Mouse (Mus musculus) stomach, postnatal 0 days (tissue): Measurements from ENCODE around the gene Armc9. TPM values are rescaled to one million over a fixed set of nuclear protein-coding genes. Genes with fewer than 3 reads are reported as not detected.

Experiments used
- ATAC-seq: fragments of 200-750 bp; cut with Nextera tagmentation; 2 replicates; pipeline ENCODE4 v1.8.0; 2017; ENCODE audit not compliant: low FRiP score, low TSS enrichment
- DNase-seq: peaks from one replicate; pipeline ENCODE4 v3.0.0-alpha.2; 2016; ENCODE audit warnings: low spot score
- H3K27ac ChIP-seq: fragments of 300-500 bp; sonication (generic); replicated peaks from 2 replicates; pipeline ENCODE4 v1.5.1; 2014; ENCODE audit warnings: mild to moderate bottlenecking, control low read depth
- H3K27me3 ChIP-seq: fragments of 300-500 bp; sonication (generic); 2 replicates; pipeline ENCODE4 v1.6.1; 2014; ENCODE audit warnings: low read length; ENCODE audit not compliant: control insufficient read depth, insufficient read depth
- H3K36me3 ChIP-seq: fragments of 300-500 bp; sonication (generic); 2 replicates; pipeline ENCODE4 v1.6.1; 2014; ENCODE audit warnings: low read length, mixed read lengths; ENCODE audit not compliant: control insufficient read depth, insufficient read depth
- H3K4me1 ChIP-seq: fragments of 300-500 bp; sonication (generic); replicated peaks from 2 replicates; pipeline ENCODE4 v1.6.1; 2014; ENCODE audit warnings: antibody characterized with exemption; ENCODE audit not compliant: control insufficient read depth, insufficient read depth
- H3K4me2 ChIP-seq: fragments of 300-500 bp; sonication (generic); replicated peaks from 2 replicates; pipeline ENCODE4 v1.6.1; 2014; ENCODE audit warnings: low read depth, mild to moderate bottlenecking, control low read depth, moderate library complexity
- H3K4me3 ChIP-seq: fragments of 300-500 bp; sonication (generic); 2 replicates; pipeline ENCODE4 v1.5.1; 2014; ENCODE audit warnings: low read depth, low read length, control low read depth
- H3K9ac ChIP-seq: fragments of 300-500 bp; sonication (generic); 2 replicates; pipeline ENCODE4 v1.6.1; 2014; ENCODE audit warnings: mild to moderate bottlenecking, low read length, control low read depth, mixed read lengths
- H3K9me3 ChIP-seq: fragments of 300-500 bp; sonication (generic); 2 replicates; pipeline ENCODE4 v1.6.1; 2016; ENCODE audit warnings: low read length; ENCODE audit not compliant: control insufficient read depth
- CTCF ChIP-seq: IDR thresholded peaks from 2 replicates; pipeline ENCODE4 v1.5.1; 2016; ENCODE audit warnings: antibody characterized with exemption, low read depth, mild to moderate bottlenecking, moderate library complexity
- EP300 ChIP-seq: optimal IDR thresholded peaks from 2 replicates; pipeline ENCODE3; 2016; ENCODE audit warnings: antibody characterized with exemption
- WGBS: fragments of 180-500 bp; shearing (Covaris S2); extraction: QIAGEN DNeasy Blood & Tissue Kit; methylation state at CpG from one replicate; pipeline ENCODE4 v1.1.7; 2014; 5-methylcytosine and 5-hydroxymethylcytosine counted together
- polyA plus RNA-seq: library from polyadenylated mRNA; unstranded; fragments of >200 nt; fragmentation: Nextera tagmentation; extraction: Ambion mirVana; gene quantifications from 2 replicates; pipeline ENCODE4 v1.2.1, GENCODE M21; 2015

The Armc9 gene
- 7.3 and 7.9 TPM in 2 replicates for polyA plus RNA-seq

- H3K4me2 ChIP-seq = peak within 1 kb of the TSS; percentile 82
- peak within 1 kb of the TSS; percentile 61 for H3K27ac ChIP-seq
- WGBS = 4% methylated on average over 40 of the region's 40 CpGs
- peak; percentile 97 for DNase-seq
- no peaks in the 10 kb centered on the region for H3K4me1 ChIP-seq
- no peak for TF ChIP-seq CTCF
- no peak for TF ChIP-seq EP300
- no peaks in the 10 kb centered on the region for H3K9me3 ChIP-seq
- H3K4me3 ChIP-seq = peak within 1 kb of the TSS; percentile 63
- H3K27me3 ChIP-seq = no peaks in the 10 kb centered on the region
- H3K9ac ChIP-seq = peak within 1 kb of the TSS; percentile 66
- peak; percentile 99 for ATAC-seq
- H3K36me3 ChIP-seq = 0 out of 2 replicates have a peak, but pooled peaks cover 2% of the 10 kb centered on the region
Observed at GRCm38 (mm10) chr1:86154133-86154823, at the start of gene Armc9. TSS of gene Armc9 (plus strand) at chr1:86154780.

GRCm38 (mm10) chr1:86105054-86105453 is 49.5 kb upstream of the Armc9 start:
- TF ChIP-seq EP300 (no peak), CTCF (no peak)
- no peak for ATAC-seq
- no peaks in the 10 kb centered on the region for H3K4me1 ChIP-seq
- DNase-seq = no peak
- H3K27ac ChIP-seq = no peak overlapping the region
- no peak overlapping the region for H3K9ac ChIP-seq
- H3K9me3 ChIP-seq = no peaks in the 10 kb centered on the region
- no peaks in the 10 kb centered on the region for H3K27me3 ChIP-seq
- no peak overlapping the region for H3K4me3 ChIP-seq
- H3K36me3 ChIP-seq = no peaks in the 10 kb centered on the region
- WGBS = 100% methylated on average over 1 of the region's 1 CpGs
- no peak overlapping the region for H3K4me2 ChIP-seq

GRCm38 (mm10) chr1:86111779-86112178 is 42.8 kb upstream of the Armc9 start, which contains the start of gene Htr2b:
TSS of gene Htr2b (minus strand) at chr1:86111970.
- Histone ChIP-seq H3K4me2 (no peak within 1 kb of the TSS), H3K9me3 (no peaks in the 10 kb centered on the region), H3K27ac (no peak within 1 kb of the TSS), H3K9ac (no peak within 1 kb of the TSS), H3K27me3 (no peaks in the 10 kb centered on the region), H3K36me3 (0 out of 2 replicates have a peak, but pooled peaks cover 3% of the 10 kb centered on the region), H3K4me3 (no peak within 1 kb of the TSS), H3K4me1 (no peaks in the 10 kb centered on the region)
- peak; percentile 38 for TF ChIP-seq CTCF
- TF ChIP-seq EP300 = no peak
- 28% methylated on average over 6 of the region's 6 CpGs for WGBS
- ATAC-seq (no peak; the same call in 1 of the 2 replicates), DNase-seq (peak; percentile 24)

DNA sequence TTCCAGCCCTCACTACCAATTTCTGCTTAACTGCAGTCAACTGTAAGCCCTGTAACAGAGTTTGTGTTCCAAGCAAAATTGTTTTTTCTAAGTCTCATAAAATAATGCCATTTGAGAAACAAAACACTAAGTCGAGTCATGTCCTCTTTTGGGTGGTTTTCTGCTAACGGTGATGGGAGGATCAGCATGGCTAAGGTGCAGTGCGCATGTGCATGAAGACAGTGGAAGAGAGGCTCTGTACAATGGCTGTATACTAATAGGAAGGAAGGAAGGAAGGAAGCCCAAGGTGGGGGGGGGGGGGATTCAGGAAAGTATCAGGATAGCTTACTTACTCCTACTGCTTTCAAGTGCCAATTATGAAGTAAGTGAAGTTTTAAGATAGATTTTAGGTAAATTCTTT is 40.4 kb upstream of the Armc9 start:
- ATAC-seq (no peak), DNase-seq (no peak)
- 63% methylated on average over 3 of the region's 3 CpGs for WGBS
- Histone ChIP-seq H3K4me2 (no peak overlapping the region), H3K4me1 (no peaks in the 10 kb centered on the region), H3K27ac (no peak overlapping the region), H3K9ac (no peak overlapping the region), H3K27me3 (no peaks in the 10 kb centered on the region), H3K36me3 (peaks cover 9% of the 10 kb centered on the region; the same call in 1 of the 2 replicates), H3K9me3 (no peaks in the 10 kb centered on the region), H3K4me3 (no peak overlapping the region)
- TF ChIP-seq EP300 (no peak), CTCF (no peak)

- Histone ChIP-seq H3K4me2 (no peak overlapping the region), H3K9me3 (no peaks in the 10 kb centered on the region), H3K36me3 (peaks cover 11% of the 10 kb centered on the region), H3K27me3 (no peaks in the 10 kb centered on the region), H3K4me3 (no peak overlapping the region), H3K9ac (no peak overlapping the region), H3K27ac (no peak overlapping the region), H3K4me1 (no peaks in the 10 kb centered on the region)
- ATAC-seq (no peak), DNase-seq (no peak)
- WGBS = 78% methylated on average over 4 of the region's 4 CpGs
- TF ChIP-seq CTCF (no peak), EP300 (no peak)
Observed at GRCm38 (mm10) chr1:86119549-86119948, 35.0 kb upstream of the Armc9 start.

GRCm38 (mm10) chr1:86126036-86126435 is 28.5 kb upstream of the Armc9 start:
- Histone ChIP-seq H3K4me1 (no peaks in the 10 kb centered on the region), H3K4me3 (no peak overlapping the region), H3K9me3 (no peaks in the 10 kb centered on the region), H3K4me2 (no peak overlapping the region), H3K36me3 (peaks cover 12% of the 10 kb centered on the region), H3K9ac (no peak overlapping the region), H3K27ac (no peak overlapping the region), H3K27me3 (no peaks in the 10 kb centered on the region)
- DNase-seq = no peak
- WGBS = 96% methylated on average over 2 of the region's 2 CpGs
- ATAC-seq = 0 out of 2 replicates have a peak, but pooled peaks have one; percentile 68
- TF ChIP-seq CTCF = no peak
- no peak for TF ChIP-seq EP300
